Mouse (Mus musculus): ENCODE results near the gene Cmip. TPM values are rescaled to one million over a fixed set of nuclear protein-coding genes. Genes with fewer than 3 reads are reported as not detected.

Cmip gene
- total and polyA plus RNA-seq, 2 experiments from 2014 or later, result 212 to 266 TPM

GRCm38 (mm10) chr8:117226306-117226705 is 30.6 kb upstream of the Cmip start:
- Histone ChIP-seq H3K4me2 (ENCODE audit: low read depth, low read length, poor library complexity, severe bottlenecking) (no peak overlapping the region), H3K27ac (ENCODE audit: low read depth, low read length) (no peak overlapping the region), H3K4me3 (ENCODE audit: low read depth, low read length) (no peak overlapping the region), H3K9me3 (ENCODE audit: low read length) (no peaks in the 10 kb centered on the region), H3K27me3 (ENCODE audit: insufficient read depth, low read length) (no peaks in the 10 kb centered on the region), H3K9ac (replicated peaks; ENCODE audit: low read length, poor library complexity, severe bottlenecking) (no peak overlapping the region), H3K4me1 (ENCODE audit: insufficient read depth, low read length) (no peaks in the 10 kb centered on the region), H3K36me3 (ENCODE audit: insufficient read depth, low read length) (no peaks in the 10 kb centered on the region)
- 92% methylated on average over 12 of the region's 12 CpGs for WGBS
- no peak for ATAC-seq (ENCODE audit: low FRiP score)
- no peak for TF ChIP-seq CTCF (IDR thresholded peaks at IDR 0.05)
- no peak for DNase-seq (ENCODE audit: low spot score)

GRCm38 (mm10) chr8:117227339-117227738 is 29.5 kb upstream of the Cmip start:
- 78% methylated on average over 2 of the region's 2 CpGs for WGBS
- no peak for TF ChIP-seq CTCF (IDR thresholded peaks at IDR 0.05)

DNA sequence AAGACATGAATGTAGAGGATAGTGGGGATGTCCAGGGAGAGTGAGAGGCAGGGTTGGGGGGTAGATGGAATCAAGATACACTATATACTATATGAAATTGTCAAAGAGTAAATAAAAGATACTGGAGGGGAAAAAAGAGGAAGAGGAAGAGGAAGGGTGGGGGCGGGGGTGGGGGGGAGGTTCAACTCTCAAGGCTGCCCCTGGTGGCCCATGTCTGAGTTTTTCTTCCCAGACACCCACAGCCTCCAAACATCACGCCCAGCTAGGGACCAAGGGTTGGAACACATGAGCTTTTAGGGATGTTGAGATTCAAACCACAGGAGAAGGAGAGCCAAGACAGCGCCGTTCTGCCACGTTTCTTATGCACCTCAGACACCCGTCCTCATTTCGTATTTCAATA is 23.7 kb upstream of the Cmip start:
- Histone ChIP-seq H3K36me3 (ENCODE audit: insufficient read depth, low read length) (no peaks in the 10 kb centered on the region), H3K27ac (ENCODE audit: low read depth, low read length) (no peak overlapping the region), H3K9me3 (ENCODE audit: low read length) (no peaks in the 10 kb centered on the region), H3K27me3 (ENCODE audit: insufficient read depth, low read length) (no peaks in the 10 kb centered on the region), H3K4me3 (ENCODE audit: low read depth, low read length) (no peak overlapping the region), H3K9ac (replicated peaks; ENCODE audit: low read length, poor library complexity, severe bottlenecking) (no peak overlapping the region), H3K4me1 (ENCODE audit: insufficient read depth, low read length) (no peaks in the 10 kb centered on the region), H3K4me2 (ENCODE audit: low read depth, low read length, poor library complexity, severe bottlenecking) (no peak overlapping the region)
- WGBS, result 89% methylated on average over 7 of the region's 7 CpGs
- DNase-seq (ENCODE audit: low spot score) (no peak), ATAC-seq (ENCODE audit: low FRiP score) (no peak)
- no peak for TF ChIP-seq CTCF (IDR thresholded peaks at IDR 0.05)

More at GRCm38 (mm10) chr8:117227339-117227738, 29.5 kb upstream of the Cmip start:
- no peaks in the 10 kb centered on the region for H3K9me3 ChIP-seq (ENCODE audit: low read length)
- ATAC-seq (ENCODE audit: low FRiP score) (no peak), DNase-seq (ENCODE audit: low spot score) (no peak)
- no peak overlapping the region for H3K4me3 ChIP-seq (ENCODE audit: low read depth, low read length)
- H3K9ac ChIP-seq (replicated peaks; ENCODE audit: low read length, poor library complexity, severe bottlenecking), result no peak overlapping the region
- no peak overlapping the region for H3K27ac ChIP-seq (ENCODE audit: low read depth, low read length)
- no peaks in the 10 kb centered on the region for H3K36me3 ChIP-seq (ENCODE audit: insufficient read depth, low read length)
- H3K4me2 ChIP-seq (ENCODE audit: low read depth, low read length, poor library complexity, severe bottlenecking), result no peak overlapping the region
- no peaks in the 10 kb centered on the region for H3K4me1 ChIP-seq (ENCODE audit: insufficient read depth, low read length)
- no peaks in the 10 kb centered on the region for H3K27me3 ChIP-seq (ENCODE audit: insufficient read depth, low read length)

GRCm38 (mm10) chr8:117236531-117236930 is 20.3 kb upstream of the Cmip start:
- 96% methylated on average over 4 of the region's 4 CpGs for WGBS
- no peaks in the 10 kb centered on the region for H3K9me3 ChIP-seq (ENCODE audit: low read length)
- TF ChIP-seq CTCF (IDR thresholded peaks at IDR 0.05), result no peak
- ATAC-seq (ENCODE audit: low FRiP score) (no peak), DNase-seq (ENCODE audit: low spot score) (no peak)
- H3K9ac ChIP-seq (replicated peaks; ENCODE audit: low read length, poor library complexity, severe bottlenecking), result no peak overlapping the region
- H3K36me3 ChIP-seq (ENCODE audit: insufficient read depth, low read length), result no peaks in the 10 kb centered on the region
- H3K4me3 ChIP-seq (ENCODE audit: low read depth, low read length), result no peak overlapping the region
- no peak overlapping the region for H3K27ac ChIP-seq (ENCODE audit: low read depth, low read length)
- H3K4me2 ChIP-seq (ENCODE audit: low read depth, low read length, poor library complexity, severe bottlenecking), result no peak overlapping the region
- no peaks in the 10 kb centered on the region for H3K4me1 ChIP-seq (ENCODE audit: insufficient read depth, low read length)
- H3K27me3 ChIP-seq (ENCODE audit: insufficient read depth, low read length), result no peaks in the 10 kb centered on the region

DNA sequence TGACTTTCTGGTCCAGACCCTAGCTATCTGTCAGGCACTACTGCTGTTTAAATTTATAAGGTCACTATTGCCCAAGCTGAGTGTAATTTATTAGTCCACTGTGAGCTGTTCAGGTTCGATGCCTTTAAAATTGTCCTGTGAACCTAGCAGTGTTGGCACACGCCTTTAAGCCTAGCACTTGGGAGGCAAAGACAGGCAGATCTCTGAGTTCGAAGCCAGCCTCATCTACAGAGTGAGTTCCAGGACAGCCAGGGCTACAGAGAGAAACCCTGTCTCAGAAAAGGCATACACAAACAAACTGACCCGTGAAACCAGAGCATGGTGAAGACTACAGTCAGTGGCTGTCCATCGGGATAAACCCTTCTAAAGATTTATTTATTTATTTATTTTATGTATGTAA is 16.5 kb upstream of the Cmip start:
- Histone ChIP-seq H3K27ac (ENCODE audit: low read depth, low read length) (no peak overlapping the region), H3K36me3 (ENCODE audit: insufficient read depth, low read length) (no peaks in the 10 kb centered on the region), H3K4me2 (ENCODE audit: low read depth, low read length, poor library complexity, severe bottlenecking) (no peak overlapping the region), H3K4me3 (ENCODE audit: low read depth, low read length) (no peak overlapping the region), H3K27me3 (ENCODE audit: insufficient read depth, low read length) (no peaks in the 10 kb centered on the region), H3K4me1 (ENCODE audit: insufficient read depth, low read length) (no peaks in the 10 kb centered on the region), H3K9me3 (ENCODE audit: low read length) (no peaks in the 10 kb centered on the region), H3K9ac (replicated peaks; ENCODE audit: low read length, poor library complexity, severe bottlenecking) (no peak overlapping the region)
- no peak for ATAC-seq (ENCODE audit: low FRiP score)
- WGBS, result 89% methylated on average over 5 of the region's 5 CpGs
- TF ChIP-seq CTCF (IDR thresholded peaks at IDR 0.05), result no peak
- DNase-seq (ENCODE audit: low spot score), result no peak

- Histone ChIP-seq H3K4me2 (ENCODE audit: low read depth, low read length, poor library complexity, severe bottlenecking) (no peak overlapping the region), H3K27me3 (ENCODE audit: insufficient read depth, low read length) (no peaks in the 10 kb centered on the region), H3K4me1 (ENCODE audit: insufficient read depth, low read length) (no peaks in the 10 kb centered on the region), H3K4me3 (ENCODE audit: low read depth, low read length) (no peak overlapping the region), H3K9ac (replicated peaks; ENCODE audit: low read length, poor library complexity, severe bottlenecking) (no peak overlapping the region), H3K36me3 (ENCODE audit: insufficient read depth, low read length) (no peaks in the 10 kb centered on the region), H3K9me3 (ENCODE audit: low read length) (no peaks in the 10 kb centered on the region), H3K27ac (ENCODE audit: low read depth, low read length) (no peak overlapping the region)
- DNase-seq (ENCODE audit: low spot score) (no peak), ATAC-seq (ENCODE audit: low FRiP score) (no peak)
- no peak for TF ChIP-seq CTCF (IDR thresholded peaks at IDR 0.05)
- WGBS, result 83% methylated on average over 5 of the region's 5 CpGs
Measured at GRCm38 (mm10) chr8:117240841-117241494, 15.9 kb upstream of the Cmip start.
